Mouse (Mus musculus) lung, embryonic 15.5 days (tissue): Measurements from ENCODE around the gene Rbm15b. TPM values are rescaled to one million over a fixed set of nuclear protein-coding genes. Genes with fewer than 3 reads are reported as not detected.

ENCODE experiments used
- ATAC-seq: fragments of 200-750 bp; cut with Nextera tagmentation; 2 replicates; pipeline ENCODE4 v1.8.0; 2017; ENCODE audit warnings: moderate number of reproducible peaks, borderline replicate concordance; ENCODE audit not compliant: low FRiP score, low TSS enrichment; ENCODE audit errors: extremely low read depth
- H3K27ac ChIP-seq: fragments of 300-500 bp; sonication (generic); 2 replicates; pipeline ENCODE4 v1.5.1; 2015; ENCODE audit warnings: moderate library complexity, mild to moderate bottlenecking, inconsistent platforms
- H3K27me3 ChIP-seq: fragments of 300-500 bp; sonication (generic); 2 replicates; pipeline ENCODE4 v1.6.1; 2015; ENCODE audit warnings: inconsistent platforms
- H3K36me3 ChIP-seq: fragments of 300-500 bp; sonication (generic); 2 replicates; pipeline ENCODE4 v1.6.1; 2015; ENCODE audit warnings: inconsistent platforms
- H3K4me1 ChIP-seq: fragments of 300-500 bp; sonication (generic); 2 replicates; pipeline ENCODE4 v1.6.1; 2015; ENCODE audit warnings: inconsistent platforms
- H3K4me2 ChIP-seq: fragments of 300-500 bp; sonication (generic); 2 replicates; pipeline ENCODE4 v1.6.1; 2015; ENCODE audit warnings: inconsistent platforms, mild to moderate bottlenecking, moderate library complexity
- H3K4me3 ChIP-seq: fragments of 300-500 bp; sonication (generic); 2 replicates; pipeline ENCODE4 v1.5.1; 2015; ENCODE audit warnings: mild to moderate bottlenecking, inconsistent platforms
- H3K9ac ChIP-seq: fragments of 300-500 bp; sonication (generic); 2 replicates; pipeline ENCODE4 v1.6.1; 2015; ENCODE audit warnings: inconsistent platforms
- H3K9me3 ChIP-seq: fragments of 300-500 bp; sonication (generic); 2 replicates; pipeline ENCODE4 v1.6.1; 2016; ENCODE audit warnings: inconsistent platforms
- WGBS: fragments of 180-500 bp; shearing (Covaris S2); methylation state at CpG from one replicate; pipeline ENCODE4 v1.1.7; 2015; 5-methylcytosine and 5-hydroxymethylcytosine counted together
- polyA plus RNA-seq: library from polyadenylated mRNA; unstranded; fragments of >200 nt; fragmentation: Nextera tagmentation; extraction: Ambion mirVana; gene quantifications from 2 replicates; pipeline ENCODE4 v1.2.1, GENCODE M21; 2015

Rbm15b gene
- polyA plus RNA-seq, 1 experiment from 2014 or later = 11.5 TPM

GRCm38 (mm10) chr9:106882176-106882575, 5.1 kb downstream of the Rbm15b start:
- no peak for ATAC-seq
- Histone ChIP-seq H3K27ac (no peak overlapping the region), H3K4me2 (no peak overlapping the region), H3K9me3 (no peaks in the 10 kb centered on the region), H3K36me3 (peaks cover 48% of the 10 kb centered on the region), H3K9ac (no peak overlapping the region), H3K27me3 (no peaks in the 10 kb centered on the region), H3K4me1 (peaks cover 32% of the 10 kb centered on the region), H3K4me3 (no peak overlapping the region)
- 67% methylated on average over 4 of the region's 4 CpGs for WGBS

DNA sequence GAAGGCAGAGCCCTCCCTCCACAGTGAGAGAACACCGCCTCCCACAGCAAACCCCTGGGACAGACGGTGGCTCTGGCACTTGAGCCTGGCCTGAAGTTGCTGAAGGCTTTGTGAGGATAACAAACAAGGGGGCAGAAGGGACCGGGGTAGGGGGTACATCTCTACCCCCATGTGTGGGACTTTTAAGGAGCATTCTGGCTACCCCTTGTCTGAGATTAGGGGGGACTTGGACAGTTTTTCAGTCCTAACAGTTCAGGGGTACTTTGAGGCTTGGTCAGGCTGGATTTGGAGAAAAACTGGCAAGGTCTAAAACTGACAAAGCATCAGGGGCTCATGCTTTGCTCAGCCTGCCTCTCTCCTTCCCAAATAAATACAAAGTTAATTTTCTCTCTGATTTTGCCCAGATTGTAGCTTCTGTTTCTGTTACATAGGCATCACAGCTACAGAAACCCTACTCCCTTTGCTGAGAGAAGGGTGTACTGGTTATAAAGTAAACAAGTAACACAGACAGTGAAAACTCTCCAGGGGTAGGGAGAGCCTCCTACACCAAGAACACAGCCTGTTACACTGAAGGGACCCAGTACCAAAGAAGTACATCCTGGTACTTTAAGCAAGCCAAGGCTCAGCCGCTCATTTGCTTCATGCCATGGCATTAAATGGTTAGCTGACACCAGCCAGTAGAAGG, 6.0 kb downstream of the Rbm15b start:
- H3K4me3 ChIP-seq = no peak overlapping the region
- H3K9ac ChIP-seq = no peak overlapping the region
- WGBS = 54% methylated on average over 4 of the region's 4 CpGs
- peaks cover 56% of the 10 kb centered on the region for H3K36me3 ChIP-seq
- peaks cover 32% of the 10 kb centered on the region for H3K4me1 ChIP-seq
- no peak overlapping the region for H3K27ac ChIP-seq
- H3K27me3 ChIP-seq = no peaks in the 10 kb centered on the region
- H3K9me3 ChIP-seq = no peaks in the 10 kb centered on the region
- no peak for ATAC-seq
- no peak overlapping the region for H3K4me2 ChIP-seq

DNA sequence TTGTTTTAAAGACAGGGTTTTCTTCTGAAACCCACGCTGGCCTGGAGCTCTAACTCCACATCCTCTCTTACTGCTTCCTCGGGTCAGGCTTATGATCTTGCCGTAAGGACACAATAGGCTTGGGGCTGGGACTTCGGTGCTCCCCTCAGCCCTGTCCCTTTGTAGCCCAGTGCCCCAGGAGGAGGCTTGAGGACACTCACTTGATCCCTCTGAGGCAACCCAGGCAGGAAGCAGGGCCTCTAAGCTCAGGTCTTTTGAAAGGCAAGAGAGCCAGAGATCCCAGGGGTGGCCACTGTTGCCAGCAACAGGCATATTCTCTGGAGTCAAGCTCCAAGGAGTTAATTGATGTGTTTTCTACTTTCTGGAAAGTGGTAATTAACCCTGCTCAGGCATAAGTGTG, 7.8 kb downstream of the Rbm15b start:
- Histone ChIP-seq H3K4me3 (no peak overlapping the region), H3K27me3 (no peaks in the 10 kb centered on the region), H3K9me3 (no peaks in the 10 kb centered on the region), H3K4me2 (no peak overlapping the region), H3K36me3 (peaks cover 73% of the 10 kb centered on the region), H3K27ac (no peak overlapping the region), H3K4me1 (peaks cover 17% of the 10 kb centered on the region), H3K9ac (no peak overlapping the region)
- ATAC-seq = no peak
- whole genome bisulfite sequencing = 78% methylated on average over 4 of the region's 4 CpGs

DNA sequence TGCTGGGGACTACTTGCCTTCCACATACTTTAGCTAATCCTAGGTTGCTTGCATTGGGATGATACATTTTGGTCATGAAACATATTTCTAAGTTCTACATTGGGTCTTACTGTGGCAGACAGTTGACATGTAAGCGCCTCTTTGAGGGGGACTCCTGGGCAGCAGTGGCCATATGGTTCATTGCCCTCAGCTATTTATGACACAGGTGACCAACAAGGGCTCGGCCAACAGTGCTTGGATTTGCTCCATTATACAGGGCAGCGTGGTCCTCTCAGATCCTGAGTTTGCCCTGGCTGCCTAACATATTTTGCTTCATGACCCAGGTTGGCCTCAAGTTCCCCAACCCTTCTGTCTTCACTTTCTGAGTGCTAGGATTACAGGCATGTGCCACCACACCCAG, 10.6 kb downstream of the Rbm15b start:
- no peak overlapping the region for H3K4me2 ChIP-seq
- no peaks in the 10 kb centered on the region for H3K27me3 ChIP-seq
- H3K27ac ChIP-seq = no peak overlapping the region
- no peak overlapping the region for H3K9ac ChIP-seq
- no peaks in the 10 kb centered on the region for H3K9me3 ChIP-seq
- peaks cover 72% of the 10 kb centered on the region for H3K36me3 ChIP-seq
- no peaks in the 10 kb centered on the region for H3K4me1 ChIP-seq
- WGBS = 88% methylated on average over 3 of the region's 3 CpGs
- no peak overlapping the region for H3K4me3 ChIP-seq
- ATAC-seq = no peak

DNA sequence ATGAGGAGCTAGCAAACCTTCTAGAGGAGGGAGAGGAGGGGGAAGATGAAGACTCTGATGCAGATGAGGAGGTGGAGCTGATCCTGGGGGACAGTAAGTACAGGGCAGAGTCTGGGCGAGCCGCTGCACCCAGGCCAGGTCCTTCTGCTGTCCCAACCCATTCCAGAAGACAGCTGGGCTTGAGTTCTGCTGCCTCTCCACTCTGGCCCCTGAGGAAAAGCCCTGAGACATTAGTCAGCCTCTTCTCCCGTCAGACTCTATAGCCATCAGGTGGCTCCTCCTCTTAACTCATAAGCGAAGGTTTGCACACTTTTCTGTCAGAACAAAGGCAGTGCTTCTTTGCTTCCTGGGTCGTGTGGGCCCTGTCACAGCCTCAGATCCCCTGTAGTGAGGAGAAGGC, 13.0 kb downstream of the Rbm15b start:
- Histone ChIP-seq H3K4me1 (no peaks in the 10 kb centered on the region), H3K36me3 (peaks cover 66% of the 10 kb centered on the region), H3K9me3 (no peaks in the 10 kb centered on the region), H3K27me3 (no peaks in the 10 kb centered on the region), H3K4me3 (no peak overlapping the region), H3K9ac (no peak overlapping the region), H3K27ac (no peak overlapping the region), H3K4me2 (no peak overlapping the region)
- no peak for ATAC-seq
- 79% methylated on average over 5 of the region's 5 CpGs for WGBS

DNA sequence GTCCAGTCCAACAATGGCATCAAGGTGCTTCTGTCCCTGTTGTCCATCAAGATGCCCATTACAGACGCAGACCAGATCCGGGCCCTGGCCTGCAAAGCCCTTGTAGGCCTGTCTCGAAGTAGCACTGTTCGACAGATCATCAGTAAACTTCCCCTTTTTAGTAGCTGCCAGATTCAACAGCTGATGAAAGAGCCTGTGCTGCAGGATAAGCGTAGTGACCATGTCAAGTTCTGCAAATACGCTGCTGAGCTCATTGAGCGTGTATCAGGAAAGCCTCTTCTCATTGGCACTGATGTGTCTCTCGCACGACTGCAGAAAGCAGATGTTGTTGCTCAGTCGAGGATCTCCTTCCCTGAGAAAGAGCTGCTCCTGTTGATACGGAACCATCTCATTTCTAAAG, 29.2 kb downstream of the Rbm15b start:
- 88% methylated on average over 11 of the region's 11 CpGs for WGBS
- Histone ChIP-seq H3K9me3 (no peaks in the 10 kb centered on the region), H3K9ac (no peak overlapping the region), H3K4me1 (no peaks in the 10 kb centered on the region), H3K27ac (no peak overlapping the region), H3K4me3 (no peak overlapping the region), H3K27me3 (no peaks in the 10 kb centered on the region), H3K36me3 (peaks cover 76% of the 10 kb centered on the region), H3K4me2 (no peak overlapping the region)
- no peak for ATAC-seq

DNA sequence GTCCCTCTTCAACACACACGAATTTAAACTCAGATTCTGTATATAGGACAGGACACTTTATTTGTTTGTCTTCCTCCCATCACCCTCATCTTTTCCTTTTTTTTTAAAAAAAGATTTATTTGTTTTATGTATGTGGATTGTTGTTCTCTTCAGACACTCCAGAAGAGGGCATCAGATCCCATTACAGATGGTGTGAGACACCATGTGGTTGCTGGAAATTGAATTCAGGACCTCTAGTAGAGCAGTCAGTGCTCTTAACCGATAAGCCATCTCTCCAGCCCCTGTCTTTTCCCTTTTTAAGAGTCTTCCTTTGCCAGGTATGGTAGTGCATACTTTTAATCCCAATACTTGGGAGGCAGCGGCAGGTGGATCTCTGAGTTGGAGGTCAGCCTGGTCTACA, 30.6 kb downstream of the Rbm15b start:
- Histone ChIP-seq H3K4me2 (no peak overlapping the region), H3K36me3 (peaks cover 74% of the 10 kb centered on the region), H3K4me3 (no peak overlapping the region), H3K9me3 (no peaks in the 10 kb centered on the region), H3K27ac (no peak overlapping the region), H3K27me3 (no peaks in the 10 kb centered on the region), H3K9ac (no peak overlapping the region), H3K4me1 (no peaks in the 10 kb centered on the region)
- no peak for ATAC-seq
- 77% methylated on average over 3 of the region's 3 CpGs for WGBS

DNA sequence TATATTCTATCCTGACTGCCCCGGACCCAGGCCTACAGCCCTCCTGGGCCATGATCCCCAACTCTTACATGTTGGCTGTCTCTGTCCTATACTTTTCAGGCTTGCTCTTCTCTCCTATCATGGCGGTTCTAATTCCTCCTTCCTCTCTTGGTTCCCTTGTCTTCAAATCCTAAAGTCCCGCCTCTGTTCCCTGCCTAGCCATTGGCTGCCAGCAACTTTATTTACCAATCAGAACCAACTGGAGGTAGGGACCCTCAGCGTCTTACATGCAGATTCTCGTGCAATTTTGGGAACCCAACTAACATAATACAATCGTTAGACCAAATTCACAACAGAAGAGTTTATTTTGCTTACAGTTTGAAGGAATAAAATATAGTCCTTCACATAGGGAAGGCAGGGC, 44.4 kb downstream of the Rbm15b start:
- ATAC-seq = no peak

GRCm38 (mm10) chr9:106840569-106840968, 46.7 kb downstream of the Rbm15b start:
- no peaks in the 10 kb centered on the region for H3K27me3 ChIP-seq
- peaks cover 68% of the 10 kb centered on the region for H3K36me3 ChIP-seq
- no peak overlapping the region for H3K9ac ChIP-seq
- H3K4me2 ChIP-seq = no peak overlapping the region
- 95% methylated on average over 1 of the region's 1 CpGs for WGBS
- H3K4me1 ChIP-seq = no peaks in the 10 kb centered on the region
- ATAC-seq = no peak
- no peak overlapping the region for H3K4me3 ChIP-seq
- H3K27ac ChIP-seq = no peak overlapping the region
- no peaks in the 10 kb centered on the region for H3K9me3 ChIP-seq

More for the DNA sequence above, 44.4 kb downstream of the Rbm15b start:
- Histone ChIP-seq H3K36me3 (peaks cover 70% of the 10 kb centered on the region), H3K27ac (no peak overlapping the region), H3K4me2 (no peak overlapping the region), H3K4me1 (no peaks in the 10 kb centered on the region), H3K9me3 (no peaks in the 10 kb centered on the region), H3K4me3 (no peak overlapping the region), H3K9ac (no peak overlapping the region), H3K27me3 (no peaks in the 10 kb centered on the region)
- 89% methylated on average over 6 of the region's 6 CpGs for WGBS

Other genes starting within 250 kb of the Rbm15b start
- gene Grm2, start 231.3 kb downstream of the Rbm15b start, polyA plus RNA-seq = 0.25 TPM in 1 of 2 replicates, not detected in the other
- 42.5 and 44.6 TPM in 2 replicates for gene Tex264, start 201.5 kb downstream of the Rbm15b start, polyA plus RNA-seq
- 6.6 and 7.1 TPM in 2 replicates for gene Rad54l2, start 98.2 kb downstream of the Rbm15b start, polyA plus RNA-seq
- 17.4 and 18.4 TPM in 2 replicates for gene Dcaf1, start 65.6 kb downstream of the Rbm15b start, polyA plus RNA-seq
- 269 and 298 TPM in 2 replicates for gene Manf, start 4.6 kb upstream of the Rbm15b start, polyA plus RNA-seq